In the genomic region with DNA sequence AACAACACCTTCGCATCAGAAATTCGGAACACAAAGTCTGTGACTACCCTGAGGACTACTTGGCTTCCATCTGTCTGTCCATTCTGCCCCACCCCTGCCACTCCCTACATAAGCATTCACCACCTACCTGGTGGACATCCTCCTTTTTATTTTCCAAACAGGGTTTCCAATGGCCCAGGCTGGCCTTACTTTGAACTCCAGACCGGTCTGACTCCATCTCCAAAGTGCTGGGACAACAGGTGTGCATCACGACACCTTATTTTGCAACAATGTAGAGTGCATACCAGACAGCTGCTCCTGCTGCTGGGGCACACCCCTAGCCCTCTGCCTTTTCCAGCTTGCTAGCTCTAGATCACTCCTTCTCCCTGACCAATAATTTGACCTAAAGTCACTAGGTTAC, we compare ENCODE assay signal across 15 mouse cellular contexts.
"Had no signal": no experiment of that assay in that cellular context is flagged by ENCODE, and none has a peak within 500 bp of the region (broad histone marks: within the 10 kb centered on the region; RNA-seq: fewer than 3 reads in every experiment).

No protein-coding gene starts in this region.

- H3K9ac ChIP-seq: midbrain, embryonic 15.5 days; neural tube, embryonic 12.5 days; stomach, embryonic 15.5 days had no signal

- H3K27me3 ChIP-seq: midbrain, embryonic 15.5 days; neural tube, embryonic 12.5 days had no signal

- H3K27ac ChIP-seq: left cerebral cortex, adult 2 months; macrophage; neural tube, embryonic 12.5 days; stomach, embryonic 15.5 days had no signal

- H3K4me2 ChIP-seq: midbrain, embryonic 11.5 days; midbrain, embryonic 15.5 days; neural tube, embryonic 12.5 days; stomach, embryonic 15.5 days had no signal

- ATAC-seq: intestine, postnatal 0 days; midbrain, embryonic 15.5 days had no signal

- H3K4me3 ChIP-seq: left cerebral cortex, adult 2 months; limb, embryonic 10.5 days; megakaryocyte, embryonic 14.5 days; midbrain, embryonic 15.5 days; neural tube, embryonic 12.5 days; stomach, embryonic 15.5 days had no signal

- H3K36me3 ChIP-seq: limb, embryonic 10.5 days; midbrain, embryonic 15.5 days; neural tube, embryonic 12.5 days; stomach, embryonic 15.5 days had no signal

- DNase-seq: kidney, adult 8-10 months; kidney, postnatal 25 days; lung, adult 2 months; lung, postnatal 10 days; right cerebral cortex, postnatal 4 days; spleen, adult 18-20 months had no signal

- H3K9me3 ChIP-seq: limb, embryonic 10.5 days; megakaryocyte, embryonic 14.5 days; midbrain, embryonic 15.5 days; neural tube, embryonic 12.5 days; stomach, embryonic 15.5 days had no signal
